Mouse (Mus musculus) heart, embryonic 14.5 days (tissue): ENCODE measurements at regions not wholly inside any gene's neighbourhood (a gene's known extent, or its start where the extent isn't known, plus 50 kb on each side); places are given as distances from the start of the nearest gene placed in this dataset.

Experiments
- ATAC-seq: fragments of 200-750 bp; cut with Nextera tagmentation; 2 replicates; pipeline ENCODE4 v1.8.0; 2017; ENCODE audit warnings: low read depth, moderate TSS enrichment; ENCODE audit not compliant: insufficient number of reproducible peaks, insufficient read depth, low FRiP score
- H3K27ac ChIP-seq, 2 experiments: fragments of 200-500 bp in 1 of 2; fragments of 300-500 bp in 1 of 2; sonication (generic) in 1 of 2; replicated peaks in 1 of 2; 2 replicates each; pipeline ENCODE4 v1.5.1; 2012 to 2014; ENCODE audit warnings: low read depth in 2 of 2, low read length in 2 of 2, control low read depth in 1 of 2, mild to moderate bottlenecking in 1 of 2, mixed read lengths in 1 of 2; ENCODE audit not compliant: control insufficient read depth in 1 of 2, insufficient read depth in 1 of 2
- H3K27me3 ChIP-seq: fragments of 300-500 bp; sonication (generic); 2 replicates; pipeline ENCODE4 v1.6.1; 2014; ENCODE audit warnings: mild to moderate bottlenecking, low read length, control low read depth; ENCODE audit not compliant: control insufficient read depth, insufficient read depth
- H3K36me3 ChIP-seq: fragments of 300-500 bp; sonication (generic); 2 replicates; pipeline ENCODE4 v1.6.1; 2014; ENCODE audit warnings: mild to moderate bottlenecking, control low read depth, low read length, mixed read lengths; ENCODE audit not compliant: control insufficient read depth, insufficient read depth
- H3K4me1 ChIP-seq, 2 experiments: fragments of 200-500 bp in 1 of 2; fragments of 300-500 bp in 1 of 2; sonication (generic) in 1 of 2; 2 replicates each; pipeline ENCODE4 v1.6.1; 2012 to 2014; ENCODE audit warnings: low read length in 2 of 2, control low read depth in 1 of 2, mixed read lengths in 1 of 2; ENCODE audit not compliant: control insufficient read depth in 2 of 2, insufficient read depth in 2 of 2
- H3K4me2 ChIP-seq: fragments of 300-500 bp; sonication (generic); 2 replicates; pipeline ENCODE4 v1.6.1; 2014; ENCODE audit warnings: mild to moderate bottlenecking, low read length
- H3K4me3 ChIP-seq, 2 experiments: fragments of 200-500 bp in 1 of 2; fragments of 300-500 bp in 1 of 2; sonication (generic) in 1 of 2; 2 replicates each; pipeline ENCODE4 v1.5.1; 2012 to 2014; ENCODE audit warnings: low read length in 2 of 2, mild to moderate bottlenecking in 2 of 2, control low read depth in 1 of 2, low read depth in 1 of 2, moderate library complexity in 1 of 2; ENCODE audit not compliant: control insufficient read depth in 1 of 2, insufficient read depth in 1 of 2
- H3K9ac ChIP-seq: fragments of 300-500 bp; sonication (generic); 2 replicates; pipeline ENCODE4 v1.6.1; 2014; ENCODE audit warnings: mild to moderate bottlenecking, low read length
- H3K9me3 ChIP-seq: fragments of 300-500 bp; sonication (generic); 2 replicates; pipeline ENCODE4 v1.6.1; 2016; ENCODE audit warnings: low read length, control low read depth; ENCODE audit not compliant: control insufficient read depth
- WGBS: fragments of 180-500 bp; shearing (Covaris S2); extraction: QIAGEN DNeasy Blood & Tissue Kit; methylation state at CpG from one replicate; pipeline ENCODE4 v1.1.7; 2014; 5-methylcytosine and 5-hydroxymethylcytosine counted together

DNA sequence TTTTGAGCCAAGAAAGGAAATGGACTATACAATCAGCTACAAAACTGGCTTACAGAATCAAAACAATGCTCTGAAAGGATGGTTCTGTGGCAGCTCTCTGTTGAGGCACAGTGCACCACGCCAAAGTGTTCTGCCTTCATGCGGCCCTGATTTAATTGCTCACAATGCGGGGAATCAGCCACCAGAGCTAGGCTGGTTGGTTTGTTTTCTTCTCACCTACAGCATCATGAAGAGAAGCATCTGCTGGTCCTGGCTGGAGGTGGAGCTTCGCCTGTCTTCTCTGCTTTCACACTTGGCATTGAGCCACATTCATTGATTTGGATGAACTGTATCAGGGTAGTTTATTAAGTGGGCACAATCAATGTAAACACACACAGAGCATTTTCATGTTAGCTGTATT lies 583.2 kb upstream of the Chrm3 start:
- Histone ChIP-seq H3K4me1 (no peaks in the 10 kb centered on the region), H3K9ac (no peak overlapping the region), H3K4me2 (no peak overlapping the region), H3K36me3 (no peaks in the 10 kb centered on the region), H3K27me3 (no peaks in the 10 kb centered on the region), H3K9me3 (no peaks in the 10 kb centered on the region), H3K4me3 (no peak overlapping the region), H3K27ac (no peak overlapping the region)
- no peak for ATAC-seq
- 67% methylated on average over 4 of the region's 4 CpGs for WGBS

DNA sequence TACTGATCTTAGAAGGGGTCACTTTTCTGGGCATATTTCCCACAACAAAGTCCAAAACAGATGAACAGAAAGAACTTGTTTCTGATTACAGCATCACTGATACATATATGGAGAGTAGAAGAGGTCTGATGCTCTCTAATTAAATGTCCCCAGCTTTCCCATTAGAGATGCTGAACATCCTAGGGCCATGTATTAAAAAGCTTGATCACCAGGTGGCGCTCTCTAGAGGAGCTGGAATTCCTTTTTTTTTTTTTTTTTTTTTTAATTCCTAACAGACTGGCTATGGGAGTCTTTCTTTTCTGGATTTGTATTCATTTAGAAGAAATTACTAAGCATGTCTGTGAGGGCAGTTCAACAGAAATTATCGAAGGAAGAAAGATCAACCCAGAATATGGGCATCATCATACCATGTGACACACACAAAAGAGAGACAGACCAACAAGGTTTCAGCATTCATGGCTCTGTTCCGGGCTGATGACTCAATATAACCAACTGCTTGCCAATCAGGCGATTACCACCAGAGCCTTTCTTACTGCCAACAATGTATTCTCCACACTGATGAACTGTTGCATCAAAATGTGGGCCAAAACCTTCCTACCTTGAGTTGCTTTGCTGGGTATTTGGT lies 581.5 kb upstream of the Chrm3 start:
- 56% methylated on average over 4 of the region's 4 CpGs for WGBS

DNA sequence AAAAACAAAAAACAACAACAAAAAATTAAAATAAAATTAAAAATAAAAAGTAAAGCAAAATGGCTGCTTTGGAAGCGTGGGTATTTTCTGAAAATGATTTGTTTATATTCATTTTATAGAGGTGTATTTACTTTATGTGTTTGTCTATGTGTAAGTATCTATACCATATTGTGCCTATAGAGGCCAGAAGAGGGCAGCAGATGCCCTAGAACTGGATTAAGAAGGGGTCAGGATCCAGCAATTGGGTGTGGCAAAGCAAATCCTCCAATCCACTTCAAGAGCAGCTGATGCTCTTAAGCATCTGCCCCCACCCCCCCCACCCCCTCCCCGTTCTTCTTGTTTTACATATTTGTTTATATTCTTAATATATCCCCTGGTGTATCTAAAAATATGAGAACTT lies 577.6 kb upstream of the Chrm3 start:
- H3K4me1 ChIP-seq = no peaks in the 10 kb centered on the region
- H3K9me3 ChIP-seq = no peaks in the 10 kb centered on the region
- no peaks in the 10 kb centered on the region for H3K27me3 ChIP-seq
- no peak for ATAC-seq
- H3K36me3 ChIP-seq = no peaks in the 10 kb centered on the region
- no peak overlapping the region for H3K27ac ChIP-seq
- no peak overlapping the region for H3K9ac ChIP-seq
- H3K4me3 ChIP-seq = no peak overlapping the region
- no peak overlapping the region for H3K4me2 ChIP-seq
- WGBS = 80% methylated on average over 2 of the region's 2 CpGs

More for the DNA sequence above, 581.5 kb upstream of the Chrm3 start:
- no peak overlapping the region for H3K9ac ChIP-seq
- no peaks in the 10 kb centered on the region for H3K4me1 ChIP-seq
- no peak overlapping the region for H3K4me3 ChIP-seq
- ATAC-seq = no peak
- H3K4me2 ChIP-seq = no peak overlapping the region
- no peak overlapping the region for H3K27ac ChIP-seq
- no peaks in the 10 kb centered on the region for H3K27me3 ChIP-seq
- no peaks in the 10 kb centered on the region for H3K36me3 ChIP-seq
- no peaks in the 10 kb centered on the region for H3K9me3 ChIP-seq

DNA sequence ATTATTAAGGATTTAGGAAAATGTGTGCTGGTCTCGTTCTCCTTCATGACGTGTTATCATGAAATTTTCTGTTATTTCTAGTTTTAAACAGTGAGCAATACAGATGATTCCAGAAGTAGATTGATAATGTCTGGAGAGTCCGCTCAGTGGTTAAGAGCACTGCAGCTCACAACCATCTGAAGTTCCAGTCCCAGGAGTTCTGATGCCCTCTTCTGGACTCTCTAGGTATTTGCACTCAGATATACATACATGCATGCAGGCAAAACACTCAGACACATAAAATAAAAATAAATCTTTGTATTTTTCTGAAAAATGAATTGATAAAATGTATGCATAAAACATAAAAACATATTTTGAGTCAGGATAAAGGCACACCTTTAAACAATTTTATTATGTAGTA lies 570.1 kb upstream of the Chrm3 start:
- Histone ChIP-seq H3K4me3 (no peak overlapping the region), H3K9ac (no peak overlapping the region), H3K4me1 (no peaks in the 10 kb centered on the region), H3K9me3 (no peaks in the 10 kb centered on the region), H3K27ac (no peak overlapping the region), H3K36me3 (no peaks in the 10 kb centered on the region), H3K27me3 (no peaks in the 10 kb centered on the region), H3K4me2 (no peak overlapping the region)
- ATAC-seq = no peak
- WGBS = 89% methylated on average over 3 of the region's 3 CpGs

DNA sequence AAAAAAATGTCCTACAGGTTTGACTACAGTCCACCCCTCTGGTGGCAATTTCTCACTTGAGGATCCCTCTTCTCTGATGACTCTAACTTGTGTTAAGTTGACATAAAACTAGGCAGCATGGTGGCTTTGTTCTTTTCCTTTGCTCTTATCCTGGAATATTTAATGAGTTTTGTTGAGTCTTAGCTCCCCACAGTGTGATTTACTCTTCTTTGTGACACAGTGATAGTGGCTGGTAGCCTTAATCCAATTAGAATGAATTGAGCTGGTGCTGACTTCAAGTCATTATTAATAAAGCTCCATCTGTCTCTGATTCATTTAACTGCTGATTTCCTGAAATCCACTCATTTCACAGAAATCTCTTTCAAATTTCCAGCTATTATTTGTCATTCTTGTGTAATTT lies 553.7 kb upstream of the Chrm3 start:
- no peak overlapping the region for H3K27ac ChIP-seq

DNA sequence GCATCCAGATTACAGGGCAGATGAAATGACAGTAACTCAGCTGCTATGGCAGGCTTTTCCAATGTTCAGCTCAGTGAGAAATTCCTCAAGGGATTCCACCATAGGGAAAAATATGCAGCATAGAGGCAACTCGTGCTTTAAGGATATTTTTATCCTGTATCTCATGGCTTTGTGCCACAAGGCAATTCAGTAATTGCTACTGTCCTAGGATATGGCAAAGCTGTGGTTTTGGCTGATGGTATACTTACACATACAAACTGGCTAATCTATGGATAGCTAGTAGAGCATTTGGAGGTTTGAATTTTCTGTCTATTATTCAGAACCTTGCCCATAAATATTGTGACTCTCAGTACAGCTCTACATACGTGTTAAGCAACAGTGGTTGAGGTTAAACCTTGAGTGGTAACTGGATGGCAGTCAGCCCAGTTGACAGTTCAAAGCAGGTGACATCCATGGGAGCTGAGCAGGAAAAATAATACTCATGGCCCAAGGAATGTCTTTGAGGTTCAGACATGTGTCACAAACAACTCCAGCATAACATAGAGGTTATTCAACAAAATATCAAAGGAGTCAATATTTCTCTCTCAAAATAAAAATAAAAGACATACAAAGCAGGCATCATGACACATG lies 548.6 kb upstream of the Chrm3 start:
- WGBS = 14% methylated on average over 2 of the region's 2 CpGs
- 0 out of 4 replicates have a peak overlapping the region, but pooled peaks of 1 of the 2 experiments have one; percentile 24 for H3K27ac ChIP-seq
- no peak overlapping the region for H3K4me3 ChIP-seq
- no peaks in the 10 kb centered on the region for H3K9me3 ChIP-seq
- no peak overlapping the region for H3K9ac ChIP-seq
- H3K4me1 ChIP-seq = peaks cover 0 to 2% of the 10 kb centered on the region in 2 experiments; a peak in 1 of 4 replicates
- ATAC-seq = no peak
- no peaks in the 10 kb centered on the region for H3K36me3 ChIP-seq
- H3K4me2 ChIP-seq = no peak overlapping the region
- H3K27me3 ChIP-seq = no peaks in the 10 kb centered on the region

More for the DNA sequence above, 553.7 kb upstream of the Chrm3 start:
- no peak overlapping the region for H3K4me3 ChIP-seq
- ATAC-seq = no peak
- H3K4me1 ChIP-seq = no peaks in the 10 kb centered on the region
- H3K9ac ChIP-seq = no peak overlapping the region
- H3K36me3 ChIP-seq = no peaks in the 10 kb centered on the region
- H3K9me3 ChIP-seq = no peaks in the 10 kb centered on the region
- H3K27me3 ChIP-seq = no peaks in the 10 kb centered on the region
- H3K4me2 ChIP-seq = no peak overlapping the region

DNA sequence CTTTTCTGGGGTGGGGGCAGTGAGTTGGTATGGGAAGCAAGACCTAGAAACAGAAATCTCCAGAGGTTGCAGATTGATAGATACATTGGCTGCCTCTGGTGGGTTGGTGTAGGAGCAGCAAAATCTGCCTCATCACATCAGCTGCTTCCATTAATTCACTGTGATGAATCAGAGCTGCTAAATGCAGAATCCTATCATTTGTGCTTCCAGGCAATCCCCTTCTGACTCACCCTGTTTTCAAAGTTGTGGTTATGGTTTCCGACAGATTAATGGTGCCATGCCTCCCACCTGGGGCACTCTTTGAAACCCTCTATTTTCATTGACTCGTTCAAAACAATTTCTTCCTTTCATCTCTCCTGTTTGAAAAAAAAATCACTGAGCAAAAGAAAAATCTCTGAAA lies 507.2 kb upstream of the Chrm3 start:
- Histone ChIP-seq H3K27me3 (no peaks in the 10 kb centered on the region), H3K9me3 (peaks cover 7% of the 10 kb centered on the region; the same call in 1 of the 2 replicates), H3K4me1 (no peaks in the 10 kb centered on the region), H3K4me2 (no peak overlapping the region), H3K27ac (no peak overlapping the region), H3K4me3 (no peak overlapping the region), H3K9ac (no peak overlapping the region), H3K36me3 (no peaks in the 10 kb centered on the region)
- ATAC-seq = no peak
- 78% methylated on average over 2 of the region's 2 CpGs for WGBS
